In genomic region chr17:33779271-33779966, GRCm38 (mm10) we compare ENCODE assay signal across 8 mouse cellular contexts. TPM values are rescaled to one million over a fixed set of nuclear protein-coding genes. Genes with fewer than 3 reads are reported as not detected.
DNase-seq lines count a peak whose midpoint lies in the region; ATAC-seq and TF ChIP-seq lines count a peak whose summit lies in the region.

No protein-coding gene starts in this region.

- no peak overlapping the region for H3K9ac ChIP-seq in forebrain, embryonic 15.5 days (replicated peaks)
- H3K9ac ChIP-seq in liver, embryonic 12.5 days: peak overlapping the region; percentile 18; the same call in 1 of the 2 replicates

- DNase-seq in cerebellum, adult 11-12 months: peak; percentile 58
- DNase-seq in heart, postnatal 10 days: peak; percentile 99
- DNase-seq in kidney, postnatal 4 days: peak; percentile 95 to 96
- DNase-seq in ovary, adult 18-20 months (ENCODE audit: low spot score): peak; percentile 94
- DNase-seq in yolk sac, embryonic 10.5 days (ENCODE audit: low spot score): peak; percentile 71

- peak overlapping the region; percentile 8; the same call in 1 of the 2 replicates for H3K4me3 ChIP-seq in E14TG2a.4 (replicated peaks; ENCODE audit: low read length)
- no peak overlapping the region for H3K4me3 ChIP-seq in forebrain, embryonic 15.5 days
- H3K4me3 ChIP-seq in liver, embryonic 12.5 days: peak overlapping the region; percentile 63

- H3K9me3 ChIP-seq in E14TG2a.4 (ENCODE audit: low read length): no peaks in the 10 kb centered on the region
- H3K9me3 ChIP-seq in forebrain, embryonic 15.5 days: no peaks in the 10 kb centered on the region
- no peaks in the 10 kb centered on the region for H3K9me3 ChIP-seq in liver, embryonic 12.5 days (replicated peaks)

- intact Hi-C loops in heart, postnatal 10 days (cut with DNase I): loop anchor here (1.0 kb wide), 1 partner anchor 18 kb away; no protein-coding TSS in a partner anchor

- peak overlapping the region; percentile 27 for H3K4me2 ChIP-seq in forebrain, embryonic 15.5 days (replicated peaks)
- H3K4me2 ChIP-seq in liver, embryonic 12.5 days: peak overlapping the region; percentile 83

- H3K4me1 ChIP-seq in E14TG2a.4 (replicated peaks; ENCODE audit: low read depth, low read length): peaks cover 46% of the 10 kb centered on the region
- H3K4me1 ChIP-seq in forebrain, embryonic 15.5 days: peaks cover 34% of the 10 kb centered on the region
- H3K4me1 ChIP-seq in liver, embryonic 12.5 days: peaks cover 42% of the 10 kb centered on the region

- peak overlapping the region; percentile 57 for H3K27ac ChIP-seq in forebrain, embryonic 15.5 days (replicated peaks)
- H3K27ac ChIP-seq in liver, embryonic 12.5 days: peak overlapping the region; percentile 46

- no peak for TF ChIP-seq CTCF in E14TG2a.4 (conservative IDR thresholded peaks at IDR 0.05; ENCODE audit: low read length)

- 0 out of 2 replicates have a peak, but pooled peaks cover 3% of the 10 kb centered on the region for H3K27me3 ChIP-seq in E14TG2a.4 (ENCODE audit: insufficient read depth, low read length)
- no peaks in the 10 kb centered on the region for H3K27me3 ChIP-seq in forebrain, embryonic 15.5 days
- 0 out of 2 replicates have a peak, but pooled peaks cover 4% of the 10 kb centered on the region for H3K27me3 ChIP-seq in liver, embryonic 12.5 days (replicated peaks)

- peak; percentile 81 for ATAC-seq in forebrain, embryonic 15.5 days (replicated peaks)
- peak; percentile 8; the same call in 1 of the 2 replicates for ATAC-seq in liver, embryonic 12.5 days

- H3K36me3 ChIP-seq in E14TG2a.4 (ENCODE audit: insufficient read depth, low read length): peaks cover 52% of the 10 kb centered on the region
- H3K36me3 ChIP-seq in forebrain, embryonic 15.5 days: no peaks in the 10 kb centered on the region
- H3K36me3 ChIP-seq in liver, embryonic 12.5 days: peaks cover 46% of the 10 kb centered on the region

- WGBS in forebrain, embryonic 15.5 days: 53% methylated on average over 9 of the region's 9 CpGs
- 40% methylated on average over 9 of the region's 9 CpGs for WGBS in liver, embryonic 12.5 days (ENCODE audit: insufficient replicate concordance)

RNA-seq across cellular contexts. Expression of gene Angptl4, which starts 2.2 kb away (rescaled TPM):
- polyA plus RNA-seq in forebrain, embryonic 15.5 days (2015; fragmentation: Nextera tagmentation; extraction: Ambion mirVana): 12.8 and 14.0 TPM in 2 replicates
- total RNA-seq in heart, postnatal 10 days (2021): 100 to 1,000 TPM in 1 of 2 experiments, 10 to 100 TPM in 1; 34.9 to 119 TPM
- polyA plus RNA-seq in liver, embryonic 12.5 days (2016; fragmentation: Nextera tagmentation; extraction: Ambion mirVana): 17.3 and 21.0 TPM in 2 replicates

RNA-seq across cellular contexts. Expression of gene Rab11b, which starts 19.1 kb away (rescaled TPM):
- 452 and 485 TPM in 2 replicates for polyA plus RNA-seq in forebrain, embryonic 15.5 days (2015; fragmentation: Nextera tagmentation; extraction: Ambion mirVana)
- total RNA-seq in heart, postnatal 10 days (2021): 100 to 1,000 TPM; 343 to 349 TPM
- 147 and 169 TPM in 2 replicates for polyA plus RNA-seq in liver, embryonic 12.5 days (2016; fragmentation: Nextera tagmentation; extraction: Ambion mirVana)

RNA-seq across cellular contexts. Expression of gene Kank3, which starts 30.9 kb away (rescaled TPM):
- 41.4 and 42.5 TPM in 2 replicates for polyA plus RNA-seq in forebrain, embryonic 15.5 days (2015; fragmentation: Nextera tagmentation; extraction: Ambion mirVana)
- 10 to 100 TPM; 78.7 to 84.2 TPM for total RNA-seq in heart, postnatal 10 days (2021)
- 12.6 and 13.2 TPM in 2 replicates for polyA plus RNA-seq in liver, embryonic 12.5 days (2016; fragmentation: Nextera tagmentation; extraction: Ambion mirVana)

RNA-seq across cellular contexts. Expression of gene Rps28, which starts 44.9 kb away (rescaled TPM):
- polyA plus RNA-seq in forebrain, embryonic 15.5 days (2015; fragmentation: Nextera tagmentation; extraction: Ambion mirVana): 612 and 676 TPM in 2 replicates
- total RNA-seq in heart, postnatal 10 days (2021): 1,000 to 10,000 TPM; 1,002 to 1,034 TPM
- polyA plus RNA-seq in liver, embryonic 12.5 days (2016; fragmentation: Nextera tagmentation; extraction: Ambion mirVana): 689 and 715 TPM in 2 replicates

RNA-seq across cellular contexts. Expression of gene Ndufa7, which starts 45.0 kb away (rescaled TPM):
- 417 and 444 TPM in 2 replicates for polyA plus RNA-seq in forebrain, embryonic 15.5 days (2015; fragmentation: Nextera tagmentation; extraction: Ambion mirVana)
- 100 to 1,000 TPM; 499 to 513 TPM for total RNA-seq in heart, postnatal 10 days (2021)
- polyA plus RNA-seq in liver, embryonic 12.5 days (2016; fragmentation: Nextera tagmentation; extraction: Ambion mirVana): 296 and 311 TPM in 2 replicates
